Mouse (Mus musculus) liver, embryonic 14.5 days (tissue): ENCODE data around the gene Tpp2. TPM values are rescaled to one million over a fixed set of nuclear protein-coding genes. Genes with fewer than 3 reads are reported as not detected.

Source experiments
- ATAC-seq: fragments of 200-750 bp; cut with Nextera tagmentation; 2 replicates; pipeline ENCODE4 v1.8.0; 2017; ENCODE audit warnings: moderate number of reproducible peaks, mild to moderate bottlenecking, moderate library complexity; ENCODE audit not compliant: insufficient read depth
- DNase-seq, 3 experiments: peaks; one replicate each; pipeline ENCODE4 v3.0.0-alpha.2; 2012 to 2013; ENCODE audit warnings: low read depth in 3 of 3, low spot score in 3 of 3
- H3K27ac ChIP-seq: fragments of 300-500 bp; sonication (generic); 2 replicates; pipeline ENCODE4 v1.5.1; 2014; ENCODE audit warnings: moderate library complexity, mild to moderate bottlenecking, control low read depth, inconsistent platforms
- H3K27me3 ChIP-seq: fragments of 300-500 bp; sonication (generic); 2 replicates; pipeline ENCODE4 v1.6.1; 2014; ENCODE audit warnings: mild to moderate bottlenecking, low read length, moderate library complexity; ENCODE audit not compliant: control insufficient read depth, insufficient read depth
- H3K36me3 ChIP-seq: fragments of 300-500 bp; sonication (generic); replicated peaks from 2 replicates; pipeline ENCODE4 v1.6.1; 2014; ENCODE audit warnings: low read depth; ENCODE audit not compliant: control insufficient read depth, insufficient read depth
- H3K4me1 ChIP-seq, 2 experiments: fragments of 200-500 bp in 1 of 2; fragments of 300-500 bp in 1 of 2; sonication (generic) in 1 of 2; replicated peaks; 2 replicates each; pipeline ENCODE4 v1.6.1; 2012 to 2014; ENCODE audit warnings: antibody characterized with exemption in 1 of 2, inconsistent platforms in 1 of 2, low read length in 1 of 2; ENCODE audit not compliant: control insufficient read depth in 2 of 2, insufficient read depth in 2 of 2
- H3K4me2 ChIP-seq: fragments of 300-500 bp; sonication (generic); 2 replicates; pipeline ENCODE4 v1.6.1; 2014; ENCODE audit warnings: low read depth, mild to moderate bottlenecking, control low read depth, moderate library complexity
- H3K4me3 ChIP-seq, 2 experiments: fragments of 200-500 bp in 1 of 2; fragments of 300-500 bp in 1 of 2; sonication (generic) in 1 of 2; 2 replicates each; pipeline ENCODE4 v1.5.1; 2012 to 2014; ENCODE audit warnings: low read depth in 2 of 2, low read length in 2 of 2, mild to moderate bottlenecking in 2 of 2, control low read depth in 1 of 2, inconsistent platforms in 1 of 2, moderate library complexity in 1 of 2; ENCODE audit not compliant: insufficient read depth in 1 of 2
- H3K9ac ChIP-seq: fragments of 300-500 bp; sonication (generic); replicated peaks from 2 replicates; pipeline ENCODE4 v1.6.1; 2014; ENCODE audit warnings: mild to moderate bottlenecking, control low read depth, moderate library complexity
- H3K9me3 ChIP-seq: fragments of 300-500 bp; sonication (generic); 2 replicates; pipeline ENCODE4 v1.6.1; 2016; ENCODE audit warnings: low read length, mixed read lengths; ENCODE audit not compliant: control insufficient read depth
- CTCF ChIP-seq: IDR thresholded peaks from 2 replicates; pipeline ENCODE4 v1.5.1; 2016; ENCODE audit warnings: antibody characterized with exemption, low read depth, control low read depth
- EP300 ChIP-seq: IDR thresholded peaks from 2 replicates; pipeline ENCODE4 v1.6.1; 2016; ENCODE audit warnings: antibody characterized with exemption, low read depth
- WGBS: fragments of 180-500 bp; shearing (Covaris S2); extraction: QIAGEN DNeasy Blood & Tissue Kit; methylation state at CpG from one replicate; pipeline ENCODE4 v1.1.7; 2014; ENCODE audit not compliant: insufficient replicate concordance; 5-methylcytosine and 5-hydroxymethylcytosine counted together
- polyA plus RNA-seq, 2 experiments: library from polyadenylated mRNA; depleted of rRNA in 1 of 2; stranded (reverse) in 1 of 2; unstranded in 1 of 2; fragments of >200 nt; fragmentation: Nextera tagmentation in 1 of 2; extraction: Ambion mirVana in 1 of 2; gene quantifications; 2 replicates each; pipeline versions ENCODE4 v1.2.1 to v1.2.3; 2012 to 2014

The Tpp2 gene
- polyA plus RNA-seq, 2 experiments = 10.0 to 21.2 TPM

DNA sequence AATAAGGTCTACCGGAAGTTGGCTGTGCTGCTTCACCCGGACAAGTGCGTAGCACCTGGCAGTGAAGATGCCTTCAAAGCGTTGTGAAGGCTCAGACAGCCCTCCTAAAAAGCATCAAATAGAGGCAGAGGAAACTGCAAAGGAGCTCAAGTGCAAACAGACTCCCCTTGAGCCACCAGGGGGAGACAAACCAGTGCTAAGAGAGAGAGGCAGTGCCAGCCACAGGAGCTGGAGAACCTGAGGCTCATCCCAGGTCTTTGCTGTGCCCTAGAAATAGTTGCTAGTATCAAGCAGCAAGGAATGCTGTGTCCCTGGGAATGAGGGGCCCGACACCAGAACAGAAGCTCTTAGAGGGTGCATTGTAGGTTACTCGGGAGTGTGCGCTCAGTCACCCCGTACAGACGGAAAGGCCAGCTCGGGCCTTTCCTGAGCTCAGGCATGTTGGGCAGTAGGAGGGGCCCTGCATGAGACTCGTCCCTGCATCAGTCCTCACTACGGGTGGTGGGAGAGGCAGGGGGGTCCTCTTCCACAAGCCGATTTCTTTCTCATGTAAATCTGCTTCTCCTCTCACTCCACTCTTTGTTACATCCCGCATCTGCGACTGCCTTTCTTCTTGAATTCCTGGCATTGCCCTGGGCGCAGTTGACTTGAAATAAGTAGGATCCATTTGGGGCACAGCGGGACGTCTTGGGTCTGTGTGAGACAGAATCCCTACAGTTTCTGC lies 34.3 kb upstream of the Tpp2 start:
- ATAC-seq = no peak

DNA sequence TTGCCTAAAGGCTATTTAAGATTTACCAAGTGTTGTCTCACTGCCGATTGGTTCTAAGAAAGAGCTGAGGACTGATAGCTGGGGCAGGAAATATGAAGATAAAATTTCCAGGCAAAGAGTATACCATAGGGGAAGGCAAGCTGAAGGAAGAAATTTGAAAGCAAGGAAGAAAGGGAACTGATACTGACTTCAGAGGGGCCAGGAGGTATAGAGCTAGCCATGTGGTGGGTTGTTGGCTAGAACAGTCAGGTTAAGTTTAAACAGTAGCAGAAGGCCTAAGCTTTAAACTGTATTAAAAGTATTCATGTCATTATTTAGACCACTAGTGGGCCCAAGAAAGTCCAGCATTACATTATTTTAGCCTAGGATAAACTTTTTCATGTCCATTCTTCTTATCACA lies 31.0 kb upstream of the Tpp2 start:
- TF ChIP-seq CTCF (no peak), EP300 (no peak)
- DNase-seq = no peak
- 53% methylated on average over 1 of the region's 1 CpGs for WGBS

More for the DNA sequence above, 34.3 kb upstream of the Tpp2 start:
- TF ChIP-seq EP300 = no peak
- peak; percentile 82 for TF ChIP-seq CTCF
- Histone ChIP-seq H3K4me1 (no peaks in the 10 kb centered on the region), H3K9me3 (no peaks in the 10 kb centered on the region), H3K9ac (no peak overlapping the region), H3K27me3 (no peaks in the 10 kb centered on the region), H3K4me3 (no peak overlapping the region), H3K27ac (no peak overlapping the region), H3K36me3 (no peaks in the 10 kb centered on the region), H3K4me2 (no peak overlapping the region)
- 31% methylated on average over 18 of the region's 18 CpGs for WGBS
- peak in 2 of 3 experiments; percentile 17 to 26 for DNase-seq

DNA sequence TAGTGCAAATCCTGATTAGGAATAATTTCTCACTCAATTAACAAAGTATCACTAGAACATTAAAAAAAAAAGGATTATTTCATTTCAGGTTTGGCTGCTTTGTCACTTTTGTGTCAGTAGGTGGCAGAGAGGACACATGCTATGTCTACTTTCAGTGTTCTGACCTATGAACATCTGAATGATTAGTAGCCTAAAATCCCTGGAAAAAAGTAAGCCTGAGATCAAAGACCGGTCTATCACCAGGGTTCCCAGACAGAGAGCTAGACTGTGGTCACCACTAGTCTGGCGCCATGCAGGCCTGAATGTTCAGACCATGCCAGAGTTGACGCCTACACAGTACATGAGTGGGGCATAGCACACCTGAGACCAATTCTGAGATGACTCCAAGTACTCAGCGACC lies 30.6 kb upstream of the Tpp2 start:
- TF ChIP-seq EP300 (no peak), CTCF (peak; percentile 55)
- 57% methylated on average over 4 of the region's 4 CpGs for WGBS
- Histone ChIP-seq H3K4me3 (no peak overlapping the region), H3K4me1 (no peaks in the 10 kb centered on the region), H3K4me2 (no peak overlapping the region), H3K27ac (no peak overlapping the region), H3K36me3 (no peaks in the 10 kb centered on the region), H3K9ac (no peak overlapping the region), H3K9me3 (no peaks in the 10 kb centered on the region), H3K27me3 (no peaks in the 10 kb centered on the region)
- DNase-seq = no peak
- no peak for ATAC-seq

More for the DNA sequence above, 31.0 kb upstream of the Tpp2 start:
- ATAC-seq = no peak
- no peaks in the 10 kb centered on the region for H3K9me3 ChIP-seq
- H3K9ac ChIP-seq = no peak overlapping the region
- H3K4me1 ChIP-seq = no peaks in the 10 kb centered on the region
- H3K27ac ChIP-seq = no peak overlapping the region
- H3K4me2 ChIP-seq = no peak overlapping the region
- H3K36me3 ChIP-seq = no peaks in the 10 kb centered on the region
- no peak overlapping the region for H3K4me3 ChIP-seq
- H3K27me3 ChIP-seq = no peaks in the 10 kb centered on the region

DNA sequence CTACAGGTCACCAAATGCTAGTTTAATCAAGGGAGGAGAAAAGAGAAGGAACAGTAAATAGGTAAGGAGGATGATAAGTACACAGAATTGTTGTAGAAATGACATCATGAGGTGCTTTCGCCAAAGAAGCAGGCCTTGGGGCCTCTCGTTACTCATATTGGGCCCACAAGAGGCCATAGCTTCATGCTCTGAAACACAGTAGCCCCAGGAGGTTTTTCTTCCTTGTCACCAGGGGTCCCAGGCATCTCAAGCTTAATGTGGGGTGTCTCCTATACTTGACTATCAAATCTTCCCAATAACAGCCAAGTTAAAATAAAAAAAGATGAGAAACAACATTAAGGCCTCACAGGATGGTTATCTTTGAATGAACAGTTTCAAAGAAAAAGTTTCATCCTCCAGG lies 18.0 kb upstream of the Tpp2 start:
- H3K4me1 ChIP-seq = no peaks in the 10 kb centered on the region
- ATAC-seq (no peak), DNase-seq (no peak)
- no peaks in the 10 kb centered on the region for H3K27me3 ChIP-seq
- no peaks in the 10 kb centered on the region for H3K36me3 ChIP-seq
- no peak for TF ChIP-seq EP300
- TF ChIP-seq CTCF = no peak
- H3K4me2 ChIP-seq = no peak overlapping the region
- WGBS = 57% methylated on average over 2 of the region's 2 CpGs
- no peak overlapping the region for H3K4me3 ChIP-seq
- H3K9ac ChIP-seq = no peak overlapping the region
- H3K9me3 ChIP-seq = no peaks in the 10 kb centered on the region
- no peak overlapping the region for H3K27ac ChIP-seq

- ATAC-seq (no peak), DNase-seq (no peak)
- Histone ChIP-seq H3K4me1 (no peaks in the 10 kb centered on the region), H3K27ac (no peak overlapping the region), H3K36me3 (no peaks in the 10 kb centered on the region), H3K9me3 (no peaks in the 10 kb centered on the region), H3K4me2 (no peak overlapping the region), H3K4me3 (no peak overlapping the region), H3K9ac (no peak overlapping the region), H3K27me3 (no peaks in the 10 kb centered on the region)
- 34% methylated on average over 2 of the region's 2 CpGs for WGBS
- no peak for TF ChIP-seq EP300
- no peak for TF ChIP-seq CTCF
These were observed 16.6 kb upstream of the Tpp2 start for GRCm38 (mm10) chr1:43916854-43917253.
